Mouse (Mus musculus) skeletal muscle tissue, postnatal 0 days (tissue): ENCODE results near the gene Rfesd. TPM values are rescaled to one million over a fixed set of nuclear protein-coding genes. Genes with fewer than 3 reads are reported as not detected.

Source experiments
- polyA plus RNA-seq: library from polyadenylated mRNA; unstranded; fragments of >200 nt; fragmentation: Nextera tagmentation; extraction: Ambion mirVana; gene quantifications from 2 replicates; pipeline ENCODE4 v1.2.1, GENCODE M21; 2015

Rfesd gene
- polyA plus RNA-seq, result 14.4 and 18.4 TPM in 2 replicates

GRCm38 (mm10) chr13:76017974-76018843 lies at the start of gene Rfesd:
Gene Rfesd, minus strand, starts transcription at chr13:76018719.

GRCm38 (mm10) chr13:76056896-76057266 lies 38.4 kb upstream of the Rfesd start, which contains the start of gene Gpr150:
Gene Gpr150, minus strand, starts transcription at chr13:76056996.

GRCm38 (mm10) chr13:75966850-75967249 lies 51.7 kb downstream of the Rfesd start, which contains the start of gene Spata9:
Gene Spata9, plus strand, starts transcription at chr13:75967150.

Other genes starting within 250 kb of the Rfesd start
- gene Glrx, start 178.9 kb downstream of the Rfesd start, polyA plus RNA-seq, result 46.6 and 59.4 TPM in 2 replicates
- gene Rhobtb3, start 74.8 kb downstream of the Rfesd start, polyA plus RNA-seq, result 18.2 and 21.5 TPM in 2 replicates
- 0.23 and 0.58 TPM in 2 replicates for gene Spata9, start 51.6 kb downstream of the Rfesd start, polyA plus RNA-seq
- gene Gpr150, start 38.3 kb upstream of the Rfesd start, polyA plus RNA-seq, result 0.29 TPM in 1 of 2 replicates, not detected in the other
- 3.8 and 4.7 TPM in 2 replicates for gene Arsk, start 79.9 kb upstream of the Rfesd start, polyA plus RNA-seq
- gene Ttc37, start 80.0 kb upstream of the Rfesd start, polyA plus RNA-seq, result 4.7 TPM in 2 replicates